Mouse (Mus musculus): ENCODE results near the gene Cdh20. TPM values are rescaled to one million over a fixed set of nuclear protein-coding genes. Genes with fewer than 3 reads are reported as not detected.

Cdh20 gene
- total and polyA plus RNA-seq, 3 experiments = not detected

GRCm38 (mm10) chr1:104917307-104917836 lies 149.0 kb downstream of the Cdh20 start:
- no peak for TF ChIP-seq MYC (IDR thresholded peaks at IDR 0.05; ENCODE audit: low read depth, low read length)
- no peak for TF ChIP-seq USF1 (IDR thresholded peaks at IDR 0.05; ENCODE audit: low read depth, low read length)
- TF ChIP-seq ZMIZ1 (IDR thresholded peaks at IDR 0.05; ENCODE audit: low read depth, low read length) = no peak
- TF ChIP-seq MEF2A (IDR thresholded peaks at IDR 0.05; ENCODE audit: borderline replicate concordance, low read depth, low read length) = no peak
- TF ChIP-seq NELFE (IDR thresholded peaks at IDR 0.05; ENCODE audit: low read depth, low read length) = no peak
- no peak for TF ChIP-seq TCF12 (IDR thresholded peaks at IDR 0.05; ENCODE audit: low read depth, low read length)
- no peak for TF ChIP-seq EP300 (IDR thresholded peaks at IDR 0.05; ENCODE audit: low read length)
- no peak for TF ChIP-seq MAX (IDR thresholded peaks at IDR 0.05; ENCODE audit: low read length)
- TF ChIP-seq SMC3 (IDR thresholded peaks at IDR 0.05; ENCODE audit: low read depth, low read length) = no peak
- TF ChIP-seq BHLHE40 (IDR thresholded peaks at IDR 0.05; ENCODE audit: low read depth, low read length) = no peak
- no peak for TF ChIP-seq GABPA (IDR thresholded peaks at IDR 0.05; ENCODE audit: insufficient replicate concordance, low read depth, low read length)
- TF ChIP-seq ZC3H11A (IDR thresholded peaks at IDR 0.05; ENCODE audit: low read depth, low read length) = no peak
- no peak for TF ChIP-seq CHD2 (IDR thresholded peaks at IDR 0.05; ENCODE audit: low read length)
- H3K27ac ChIP-seq (ENCODE audit: insufficient read depth, low read depth) = no peak overlapping the region
- H3K27me3 ChIP-seq (replicated peaks) = no peaks in the 10 kb centered on the region
- dilution Hi-C loops (cut with MboI; ENCODE audit: extremely low pct_ligation_motif_present, extremely low pct_unique_long_range_greater_than_20kb, low sequenced_read_pairs) (no loop called here), in situ Hi-C loops (cut with MboI; ENCODE audit: low pct_ligation_motif_present, low pct_unique_long_range_greater_than_20kb, low sequenced_read_pairs) (no loop called here)
- peaks cover 15% of the 10 kb centered on the region for H3K9me3 ChIP-seq (replicated peaks; ENCODE audit: low read length)
- DNase-seq (ENCODE audit: extremely low read depth) = no peak
- no peaks in the 10 kb centered on the region for H3K4me1 ChIP-seq (ENCODE audit: control insufficient read depth in 1 of 2, insufficient read depth in 2 of 2)
- H3K79me2 ChIP-seq (replicated peaks; ENCODE audit: control insufficient read depth, extremely low read depth, insufficient read depth, poor library complexity, severe bottlenecking) = no peaks in the 10 kb centered on the region
- no peaks in the 10 kb centered on the region for H3K36me3 ChIP-seq (replicated peaks in 1 of 2; ENCODE audit: control insufficient read depth in 1 of 2, insufficient read depth in 1 of 2, low read length in 1 of 2)
- H3K4me3 ChIP-seq (replicated peaks in 1 of 3; ENCODE audit: low read depth in 2 of 3, low read length in 2 of 3, poor library complexity in 1 of 3) = no peak overlapping the region
- H3K4me2 ChIP-seq (ENCODE audit: insufficient read depth, low read depth, poor library complexity, severe bottlenecking) = no peak overlapping the region
- no peak overlapping the region for H3K9ac ChIP-seq (ENCODE audit: insufficient read depth, low read depth)

GRCm38 (mm10) chr1:104933051-104933450 lies 164.7 kb downstream of the Cdh20 start:
- Histone ChIP-seq H3K79me2 (replicated peaks; ENCODE audit: control insufficient read depth, extremely low read depth, insufficient read depth, poor library complexity, severe bottlenecking) (no peaks in the 10 kb centered on the region), H3K9me3 (replicated peaks; ENCODE audit: low read length) (peaks cover 2% of the 10 kb centered on the region), H3K27ac (ENCODE audit: insufficient read depth, low read depth) (no peak overlapping the region), H3K4me2 (ENCODE audit: insufficient read depth, low read depth, poor library complexity, severe bottlenecking) (no peak overlapping the region), H3K4me1 (ENCODE audit: control insufficient read depth in 1 of 2, insufficient read depth in 2 of 2) (no peaks in the 10 kb centered on the region), H3K36me3 (replicated peaks in 1 of 2; ENCODE audit: control insufficient read depth in 1 of 2, insufficient read depth in 1 of 2, low read length in 1 of 2) (no peaks in the 10 kb centered on the region), H3K9ac (ENCODE audit: insufficient read depth, low read depth) (no peak overlapping the region), H3K27me3 (replicated peaks) (peaks cover 3% of the 10 kb centered on the region), H3K4me3 (replicated peaks in 1 of 3; ENCODE audit: low read depth in 2 of 3, low read length in 2 of 3, poor library complexity in 1 of 3) (no peak overlapping the region)
- DNase-seq (ENCODE audit: extremely low read depth) = no peak
- no peak for TF ChIP-seq NELFE (IDR thresholded peaks at IDR 0.05; ENCODE audit: low read depth, low read length)
- TF ChIP-seq ZNF384 (IDR thresholded peaks at IDR 0.05; ENCODE audit: low read depth, low read length) = no peak
- TF ChIP-seq BHLHE40 (IDR thresholded peaks at IDR 0.05; ENCODE audit: low read depth, low read length) = no peak
- TF ChIP-seq ETS1 (conservative IDR thresholded peaks at IDR 0.05; ENCODE audit: low read depth, low read length) = no peak
- no peak for TF ChIP-seq JUND (conservative IDR thresholded peaks at IDR 0.05; ENCODE audit: low read depth, low read length)
- TF ChIP-seq MEF2A (IDR thresholded peaks at IDR 0.05; ENCODE audit: borderline replicate concordance, low read depth, low read length) = no peak
- no peak for TF ChIP-seq MYC (IDR thresholded peaks at IDR 0.05; ENCODE audit: low read depth, low read length)
- TF ChIP-seq HCFC1 (IDR thresholded peaks at IDR 0.05; ENCODE audit: low read depth, low read length) = no peak
- no peak for TF ChIP-seq ZMIZ1 (IDR thresholded peaks at IDR 0.05; ENCODE audit: low read depth, low read length)
- TF ChIP-seq MXI1 (IDR thresholded peaks at IDR 0.05; ENCODE audit: low read depth, low read length) = no peak
- no peak for TF ChIP-seq USF2 (conservative IDR thresholded peaks at IDR 0.05; ENCODE audit: low read depth, low read length)
- TF ChIP-seq POLR2A (IDR thresholded peaks at IDR 0.05; ENCODE audit: low read depth, low read length) = no peak
- TF ChIP-seq ELF1 (IDR thresholded peaks at IDR 0.05; ENCODE audit: low read depth, low read length) = no peak
- TF ChIP-seq MAFK (IDR thresholded peaks at IDR 0.05; ENCODE audit: insufficient replicate concordance, low read length) = no peak
- TF ChIP-seq ZC3H11A (IDR thresholded peaks at IDR 0.05; ENCODE audit: low read depth, low read length) = no peak
- TF ChIP-seq SMC3 (IDR thresholded peaks at IDR 0.05; ENCODE audit: low read depth, low read length) = no peak
- no peak for TF ChIP-seq SIN3A (IDR thresholded peaks at IDR 0.05; ENCODE audit: low read length)
- TF ChIP-seq UBTF (IDR thresholded peaks at IDR 0.05; ENCODE audit: low read depth, low read length) = no peak
- TF ChIP-seq JUN (IDR thresholded peaks at IDR 0.05; ENCODE audit: insufficient read depth, low read depth, low read length) = no peak
- TF ChIP-seq USF1 (IDR thresholded peaks at IDR 0.05; ENCODE audit: low read depth, low read length) = no peak
- in situ Hi-C loops (cut with MboI; ENCODE audit: low pct_ligation_motif_present, low pct_unique_long_range_greater_than_20kb, low sequenced_read_pairs) = no loop called here
- dilution Hi-C loops (cut with MboI; ENCODE audit: extremely low pct_ligation_motif_present, extremely low pct_unique_long_range_greater_than_20kb, low sequenced_read_pairs) = no loop called here
